Mouse (Mus musculus) forebrain, embryonic 14.5 days (tissue): ENCODE data around the gene Gm5426. TPM values are rescaled to one million over a fixed set of nuclear protein-coding genes. Genes with fewer than 3 reads are reported as not detected.
"Not testable (repeated sequence)": the region's sequence is repeated elsewhere in the genome, so short reads cannot be mapped to it uniquely, and the experiment has no call there.

Source experiments
- ATAC-seq: fragments of 200-750 bp; cut with Nextera tagmentation; 2 replicates; pipeline ENCODE4 v1.8.0; 2017; ENCODE audit warnings: mild to moderate bottlenecking, moderate library complexity
- DNase-seq: peaks from one replicate; pipeline ENCODE4 v3.0.0-alpha.2; 2015; ENCODE audit warnings: low spot score
- H3K27ac ChIP-seq: fragments of 300-500 bp; sonication (generic); 2 replicates; pipeline ENCODE4 v1.5.1; 2014; ENCODE audit warnings: low read depth, mild to moderate bottlenecking, control low read depth, low read length, moderate library complexity
- H3K27me3 ChIP-seq: fragments of 300-500 bp; sonication (generic); replicated peaks from 2 replicates; pipeline ENCODE4 v1.6.1; 2014; ENCODE audit warnings: low read length, control low read depth, mixed read lengths; ENCODE audit not compliant: control insufficient read depth, insufficient read depth
- H3K36me3 ChIP-seq: fragments of 300-500 bp; sonication (generic); 2 replicates; pipeline ENCODE4 v1.6.1; 2014; ENCODE audit warnings: low read length, control low read depth; ENCODE audit not compliant: control insufficient read depth, insufficient read depth
- H3K4me1 ChIP-seq: fragments of 300-500 bp; sonication (generic); 2 replicates; pipeline ENCODE4 v1.6.1; 2014; ENCODE audit warnings: antibody characterized with exemption, low read length, control low read depth; ENCODE audit not compliant: control insufficient read depth, insufficient read depth
- H3K4me2 ChIP-seq: fragments of 300-500 bp; sonication (generic); 2 replicates; pipeline ENCODE4 v1.6.1; 2014; ENCODE audit warnings: mild to moderate bottlenecking, control low read depth, low read length
- H3K4me3 ChIP-seq: fragments of 300-500 bp; sonication (generic); 2 replicates; pipeline ENCODE4 v1.5.1; 2014; ENCODE audit warnings: low read depth, low read length, control low read depth
- H3K9ac ChIP-seq: fragments of 300-500 bp; sonication (generic); 2 replicates; pipeline ENCODE4 v1.6.1; 2014; ENCODE audit warnings: mild to moderate bottlenecking, low read length, control low read depth, moderate library complexity
- H3K9me3 ChIP-seq: fragments of 300-500 bp; sonication (generic); replicated peaks from 2 replicates; pipeline ENCODE4 v1.6.1; 2016; ENCODE audit warnings: low read length, control low read depth, mixed read lengths; ENCODE audit not compliant: control insufficient read depth
- WGBS: fragments of 180-500 bp; shearing (Covaris S2); extraction: QIAGEN DNeasy Blood & Tissue Kit; methylation state at CpG from one replicate; pipeline ENCODE4 v1.1.7; 2014; 5-methylcytosine and 5-hydroxymethylcytosine counted together
- polyA plus RNA-seq: library from polyadenylated mRNA; unstranded; fragments of >200 nt; fragmentation: Nextera tagmentation; extraction: Ambion mirVana; gene quantifications from 2 replicates; pipeline ENCODE4 v1.2.1, GENCODE M21; 2014

The Gm5426 gene
- polyA plus RNA-seq, result not detected in 2 replicates

DNA sequence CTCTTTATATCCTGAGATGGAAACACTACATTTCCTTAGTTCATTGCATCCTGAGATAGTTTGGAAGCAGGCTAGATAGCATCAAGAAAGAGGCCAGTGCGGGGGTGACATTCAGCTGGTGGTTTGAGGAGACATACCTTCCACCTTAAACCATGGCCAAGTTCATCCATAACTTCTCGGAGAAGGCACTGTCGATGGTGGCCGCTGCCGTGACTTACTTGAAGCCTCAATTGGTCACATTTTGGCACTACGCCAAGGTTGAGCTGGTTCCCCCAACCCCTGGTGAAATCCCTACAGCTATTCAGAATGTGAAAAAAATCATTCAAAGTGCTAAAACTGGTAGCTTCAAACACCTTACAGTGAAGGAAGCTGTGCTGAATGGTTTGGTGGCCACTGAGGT, at the start of gene Gm5426:
Gene Gm5426 (plus strand): TSS at position 153 of the 400 bp plus-strand sequence.
- not testable (repeated sequence) for ATAC-seq, H3K9me3 ChIP-seq, H3K27me3 ChIP-seq, H3K4me1 ChIP-seq, H3K36me3 ChIP-seq, DNase-seq, H3K4me3 ChIP-seq, H3K27ac ChIP-seq, H3K9ac ChIP-seq, H3K4me2 ChIP-seq
- 93% methylated on average over 6 of the region's 6 CpGs for WGBS

DNA sequence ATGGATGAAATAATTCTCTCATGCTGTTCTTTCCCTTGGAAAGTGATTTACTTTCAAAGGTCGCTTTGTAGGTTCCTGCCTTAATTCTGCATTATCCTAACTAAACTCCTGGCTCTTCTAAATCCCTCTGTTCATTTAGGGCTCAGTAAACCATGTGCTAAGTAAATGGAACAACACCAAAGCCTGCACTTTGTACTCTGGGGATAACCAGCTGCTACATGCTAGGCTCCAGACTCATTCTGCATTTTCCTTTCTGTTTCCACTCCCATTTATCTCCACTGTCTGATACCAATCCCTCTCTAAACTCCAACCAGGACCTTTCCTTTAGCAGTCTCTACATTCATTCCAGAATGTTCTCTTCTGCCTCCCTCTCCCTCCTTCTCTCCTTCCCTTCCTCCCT, 46.7 kb upstream of the Gm5426 start:
- Histone ChIP-seq H3K9ac (no peak overlapping the region), H3K9me3 (no peaks in the 10 kb centered on the region), H3K4me1 (no peaks in the 10 kb centered on the region), H3K4me2 (no peak overlapping the region), H3K27ac (no peak overlapping the region), H3K4me3 (no peak overlapping the region), H3K27me3 (no peaks in the 10 kb centered on the region), H3K36me3 (no peaks in the 10 kb centered on the region)
- no peak for DNase-seq
- WGBS, result 23% methylated on average over 1 of the region's 1 CpGs
- ATAC-seq, result no peak

GRCm38 (mm10) chr10:96090388-96090787, 46.0 kb upstream of the Gm5426 start:
- WGBS, result 77% methylated on average over 3 of the region's 3 CpGs
- no peak overlapping the region for H3K27ac ChIP-seq
- no peak for DNase-seq
- no peak overlapping the region for H3K9ac ChIP-seq
- H3K4me1 ChIP-seq, result no peaks in the 10 kb centered on the region
- no peaks in the 10 kb centered on the region for H3K36me3 ChIP-seq
- ATAC-seq, result no peak
- H3K27me3 ChIP-seq, result no peaks in the 10 kb centered on the region
- no peak overlapping the region for H3K4me2 ChIP-seq
- no peaks in the 10 kb centered on the region for H3K9me3 ChIP-seq
- H3K4me3 ChIP-seq, result no peak overlapping the region

GRCm38 (mm10) chr10:96093890-96094531, 42.4 kb upstream of the Gm5426 start:
- Histone ChIP-seq H3K4me3 (no peak overlapping the region), H3K27me3 (no peaks in the 10 kb centered on the region), H3K9me3 (no peaks in the 10 kb centered on the region), H3K4me1 (no peaks in the 10 kb centered on the region), H3K4me2 (no peak overlapping the region), H3K9ac (no peak overlapping the region), H3K36me3 (no peaks in the 10 kb centered on the region), H3K27ac (no peak overlapping the region)
- DNase-seq (no peak), ATAC-seq (no peak)
- 12% methylated on average over 2 of the region's 2 CpGs for WGBS

GRCm38 (mm10) chr10:96094559-96094958, 41.8 kb upstream of the Gm5426 start:
- H3K27me3 ChIP-seq, result no peaks in the 10 kb centered on the region
- H3K9me3 ChIP-seq, result no peaks in the 10 kb centered on the region
- ATAC-seq, result no peak
- no peaks in the 10 kb centered on the region for H3K36me3 ChIP-seq
- H3K4me2 ChIP-seq, result no peak overlapping the region
- 49% methylated on average over 2 of the region's 2 CpGs for WGBS
- no peak overlapping the region for H3K4me3 ChIP-seq
- no peak overlapping the region for H3K27ac ChIP-seq
- no peak overlapping the region for H3K9ac ChIP-seq
- no peak for DNase-seq
- no peaks in the 10 kb centered on the region for H3K4me1 ChIP-seq

DNA sequence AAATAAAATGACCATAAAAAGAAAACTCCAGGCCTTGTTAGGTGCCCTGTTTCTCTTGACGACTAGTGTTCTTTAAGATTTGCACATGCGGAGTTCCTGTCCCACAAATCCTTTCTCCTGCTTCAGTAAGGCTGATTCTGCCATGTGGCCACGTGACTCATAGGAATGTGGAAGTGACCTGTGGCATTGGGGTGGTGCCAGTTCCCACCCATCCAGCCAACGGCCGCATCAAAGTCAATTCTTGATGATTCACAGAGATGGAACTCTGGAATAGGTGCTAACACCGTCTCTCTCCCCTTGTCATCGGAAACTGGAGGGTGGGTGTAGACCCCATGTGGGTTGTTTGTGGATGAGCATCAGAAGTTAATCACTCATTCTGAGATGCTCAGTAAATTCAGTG, 39.7 kb upstream of the Gm5426 start:
- no peak overlapping the region for H3K9ac ChIP-seq
- 88% methylated on average over 7 of the region's 7 CpGs for WGBS
- H3K4me2 ChIP-seq, result no peak overlapping the region
- no peak overlapping the region for H3K4me3 ChIP-seq
- ATAC-seq (no peak), DNase-seq (no peak)
- no peaks in the 10 kb centered on the region for H3K9me3 ChIP-seq
- H3K27ac ChIP-seq, result no peak overlapping the region
- H3K36me3 ChIP-seq, result no peaks in the 10 kb centered on the region
- no peaks in the 10 kb centered on the region for H3K4me1 ChIP-seq
- no peaks in the 10 kb centered on the region for H3K27me3 ChIP-seq

DNA sequence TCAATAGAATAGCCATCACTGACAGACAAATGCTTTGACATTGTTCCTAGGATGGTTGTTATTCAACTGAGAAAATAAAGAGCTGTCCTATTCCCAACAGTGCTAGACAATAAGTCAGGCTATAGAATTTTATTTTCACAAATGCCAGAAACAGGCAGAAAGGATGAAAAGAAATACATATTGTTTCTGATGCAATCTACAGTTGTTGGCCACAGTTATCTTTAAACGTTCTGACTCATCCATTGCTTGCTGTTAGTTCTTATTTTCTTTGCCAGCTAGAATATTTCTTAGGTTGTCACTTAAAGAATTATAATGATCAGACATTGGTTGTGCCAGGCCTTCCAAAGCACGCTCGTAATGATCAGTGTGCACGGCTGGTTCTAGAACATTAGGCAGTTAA, 35.4 kb upstream of the Gm5426 start:
- ATAC-seq, result no peak
- Histone ChIP-seq H3K9ac (no peak overlapping the region), H3K9me3 (no peaks in the 10 kb centered on the region), H3K36me3 (no peaks in the 10 kb centered on the region), H3K4me3 (no peak overlapping the region), H3K4me2 (no peak overlapping the region), H3K27ac (no peak overlapping the region), H3K27me3 (no peaks in the 10 kb centered on the region), H3K4me1 (no peaks in the 10 kb centered on the region)
- no peak for DNase-seq
- 39% methylated on average over 4 of the region's 4 CpGs for WGBS

DNA sequence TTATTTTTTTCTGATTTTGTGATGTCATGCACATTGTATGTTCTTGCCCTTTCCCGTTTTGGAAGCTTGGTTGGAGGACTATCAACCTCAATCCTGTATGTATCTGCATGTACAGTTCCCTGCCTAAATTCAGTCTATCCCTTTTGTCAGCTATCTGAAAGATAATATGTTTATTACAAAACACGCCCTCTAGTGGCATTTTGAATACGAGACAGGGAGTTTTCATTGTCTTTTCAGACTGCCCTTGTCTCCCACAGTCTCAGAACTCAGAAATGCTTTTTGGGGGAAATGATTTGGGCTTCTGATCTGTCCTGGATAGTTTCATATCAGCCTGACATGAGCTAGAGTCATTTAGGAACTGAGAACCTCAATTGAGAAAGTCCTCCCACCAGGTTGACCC, 32.2 kb upstream of the Gm5426 start:
- Histone ChIP-seq H3K27ac (no peak overlapping the region), H3K9me3 (no peaks in the 10 kb centered on the region), H3K4me2 (no peak overlapping the region), H3K9ac (no peak overlapping the region), H3K27me3 (no peaks in the 10 kb centered on the region), H3K4me1 (no peaks in the 10 kb centered on the region), H3K4me3 (no peak overlapping the region), H3K36me3 (no peaks in the 10 kb centered on the region)
- DNase-seq, result no peak
- ATAC-seq, result no peak
- WGBS, result 31% methylated on average over 3 of the region's 3 CpGs

DNA sequence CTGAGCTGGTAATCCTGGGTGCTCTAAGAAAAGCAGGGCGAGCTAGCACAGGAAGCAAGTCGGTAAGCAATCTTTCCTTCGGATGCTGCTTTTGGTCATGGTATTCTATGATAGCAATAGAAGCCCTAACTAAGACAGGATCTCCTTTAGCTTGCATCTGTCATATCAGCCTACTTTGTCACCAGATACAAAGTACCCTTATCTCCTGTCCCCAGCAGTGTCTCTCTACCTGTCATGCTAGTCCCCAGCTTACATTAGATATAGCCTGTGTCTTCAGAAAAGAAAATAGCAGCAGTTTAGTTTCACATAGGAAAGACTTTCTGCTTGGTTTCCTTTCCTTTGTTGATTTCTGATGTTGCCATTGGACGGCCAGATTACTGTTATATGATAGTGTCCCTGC, 31.8 kb upstream of the Gm5426 start:
- WGBS, result 90% methylated on average over 4 of the region's 4 CpGs

More for the DNA sequence above, 31.8 kb upstream of the Gm5426 start:
- Histone ChIP-seq H3K27ac (no peak overlapping the region), H3K4me3 (no peak overlapping the region), H3K4me1 (no peaks in the 10 kb centered on the region), H3K27me3 (no peaks in the 10 kb centered on the region), H3K4me2 (no peak overlapping the region), H3K9ac (no peak overlapping the region), H3K36me3 (no peaks in the 10 kb centered on the region), H3K9me3 (no peaks in the 10 kb centered on the region)
- no peak for DNase-seq
- ATAC-seq, result no peak
